Mouse (Mus musculus) gastrocnemius, adult 2 months (tissue): ENCODE results near the gene Clic6. TPM values are rescaled to one million over a fixed set of nuclear protein-coding genes. Genes with fewer than 3 reads are reported as not detected.

ENCODE experiments used
- DNase-seq: peaks from one replicate; pipeline ENCODE4 v3.0.0; 2022
- H3K27ac ChIP-seq: fragments of 200-600 bp; 2 replicates; pipeline ENCODE4 v1.8.1; 2022; ENCODE audit warnings: mild to moderate bottlenecking
- H3K4me3 ChIP-seq: fragments of 200-600 bp; 2 replicates; pipeline ENCODE4 v1.8.1; 2022; ENCODE audit warnings: mild to moderate bottlenecking, moderate library complexity
- CTCF ChIP-seq: fragments of 200-600 bp; IDR thresholded peaks from 2 replicates; pipeline ENCODE4 v1.8.1; 2022; ENCODE audit warnings: antibody characterized with exemption, mild to moderate bottlenecking, moderate library complexity
- intact Hi-C: fragments of 180-260 bp; cut with DNase I; formaldehyde crosslinking; loops from one replicate; pipeline ENCODE4 v1.15.1; 2025
- total RNA-seq, 2 experiments: library from RNA; stranded (reverse); gene quantifications; 2 replicates each; pipeline ENCODE4 v1.2.3; 2021

The Clic6 gene
- total RNA-seq, 2 experiments from 2014 or later, result not detected

DNA sequence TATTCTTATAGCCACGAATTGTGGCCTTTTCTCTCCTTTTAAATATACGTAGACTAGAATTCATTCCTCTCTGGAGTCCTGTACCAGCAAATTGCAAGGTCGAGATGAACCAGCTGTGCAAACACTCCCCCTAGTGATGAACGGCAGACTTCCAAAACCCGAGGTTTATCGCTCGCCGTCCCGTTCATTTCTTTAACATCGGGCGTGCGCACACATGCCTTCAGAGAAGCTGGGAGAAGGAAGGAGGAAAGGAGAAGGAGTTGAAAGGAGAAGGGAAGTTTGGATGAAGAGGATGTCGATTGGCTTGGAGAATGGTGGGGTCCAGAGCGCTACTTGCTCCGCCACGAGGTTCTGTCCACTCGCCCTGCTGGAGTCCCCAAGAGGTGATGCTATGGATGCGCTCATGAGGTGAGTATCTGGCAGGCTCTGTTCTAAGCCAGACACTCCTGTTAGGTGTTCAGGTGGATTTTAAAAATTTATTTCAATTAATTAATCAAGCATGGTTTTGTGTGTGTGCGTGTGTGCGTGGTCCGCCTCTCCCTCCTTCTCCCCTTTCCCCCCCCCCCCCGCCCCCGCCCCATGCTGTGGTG, 6.9 kb upstream of the Clic6 start:
- Histone ChIP-seq H3K27ac (no peak overlapping the region), H3K4me3 (no peak overlapping the region)
- TF ChIP-seq CTCF, result peak; percentile 91
- peak; percentile 70 for DNase-seq
- intact Hi-C loops, result loop anchor here (2.0 to 5.0 kb wide), 2 partner anchors 96 to 138 kb away; no protein-coding TSS in a partner anchor

DNA sequence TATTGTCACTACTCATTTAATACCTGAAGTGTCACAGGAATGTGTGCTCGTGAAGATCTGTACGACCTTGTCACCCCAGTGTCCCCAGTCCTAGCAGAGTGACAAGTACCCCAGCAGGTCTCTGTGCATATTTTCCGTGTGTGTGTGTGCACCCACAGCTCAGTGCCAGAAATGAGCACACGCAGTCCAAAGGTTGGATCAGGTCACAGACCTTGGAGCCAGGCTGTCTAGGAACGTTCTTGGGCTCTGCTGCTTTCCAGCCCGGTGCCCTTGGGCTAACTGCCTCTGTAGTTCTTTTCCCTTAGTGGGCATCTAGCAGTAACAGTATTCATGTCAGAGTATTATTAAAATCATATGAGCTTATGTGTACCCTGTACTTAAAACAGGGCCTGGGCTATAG, 1.6 kb downstream of the Clic6 start:
- DNase-seq, result no peak
- Histone ChIP-seq H3K27ac (no peak overlapping the region), H3K4me3 (no peak overlapping the region)
- TF ChIP-seq CTCF, result no peak
- intact Hi-C loops, result no loop called here

DNA sequence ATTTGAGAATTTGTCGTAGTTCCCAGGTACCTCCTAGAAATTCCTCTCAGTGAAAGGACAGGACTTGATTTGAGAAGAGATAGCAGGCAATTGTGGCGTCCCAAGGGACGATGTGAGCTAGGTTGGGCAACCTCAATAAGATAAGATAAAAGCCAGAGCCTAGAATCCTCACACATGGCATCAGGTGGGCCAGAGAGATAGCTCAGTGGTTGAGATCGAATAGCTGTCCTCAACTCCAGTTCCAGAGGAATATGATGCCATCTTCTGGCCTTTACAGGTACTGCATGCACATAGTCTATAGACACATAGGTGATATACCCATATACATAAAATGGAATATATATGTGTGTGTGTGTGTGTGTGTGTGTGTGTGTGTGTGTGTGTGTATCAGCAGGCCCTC, 2.0 kb downstream of the Clic6 start:
- TF ChIP-seq CTCF, result peak; percentile 64
- intact Hi-C loops, result no loop called here

DNA sequence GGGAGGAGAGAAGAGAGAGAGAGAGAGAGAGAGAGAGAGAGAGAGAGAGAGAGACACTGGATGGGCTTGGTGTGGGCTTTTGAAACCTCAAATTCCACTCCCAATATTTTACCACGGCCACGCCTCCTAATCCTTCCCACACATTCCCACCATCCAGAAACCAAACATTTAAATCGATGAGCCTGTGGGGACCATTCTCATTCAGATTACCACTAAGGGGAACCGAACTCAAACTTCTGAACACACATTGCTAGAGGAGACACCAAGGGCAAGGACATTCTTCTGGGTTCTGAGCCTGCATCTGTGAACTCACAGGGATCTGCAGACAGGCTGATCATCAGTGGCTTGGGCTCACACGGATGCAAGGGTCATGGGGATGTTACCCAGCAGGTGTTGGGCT, 2.9 kb downstream of the Clic6 start:
- no peak for TF ChIP-seq CTCF
- no peak for DNase-seq
- intact Hi-C loops, result no loop called here
- H3K27ac ChIP-seq, result no peak overlapping the region
- no peak overlapping the region for H3K4me3 ChIP-seq

More for the DNA sequence above, 2.0 kb downstream of the Clic6 start:
- no peak overlapping the region for H3K4me3 ChIP-seq
- H3K27ac ChIP-seq, result no peak overlapping the region
- DNase-seq, result no peak

DNA sequence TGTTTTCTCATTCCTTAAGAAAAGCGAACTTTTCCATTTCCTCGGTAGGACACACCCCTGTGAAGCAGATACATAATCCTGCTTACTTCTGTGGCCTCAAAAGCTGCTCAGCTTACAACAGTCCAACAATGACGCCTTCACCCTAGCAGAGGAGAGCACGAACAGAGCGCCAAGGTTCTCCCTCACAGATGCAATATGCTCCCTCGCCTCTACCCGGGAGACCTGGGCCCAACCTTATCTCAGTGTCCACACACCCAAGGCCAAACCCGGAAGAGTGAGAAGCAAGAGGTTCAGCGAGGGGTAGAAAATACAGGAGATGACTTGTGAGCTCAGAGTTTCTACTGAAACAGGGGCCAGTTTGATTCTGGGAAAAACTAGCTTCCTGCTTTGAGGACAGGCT, 3.8 kb downstream of the Clic6 start:
- no peak for DNase-seq
- intact Hi-C loops, result no loop called here
- Histone ChIP-seq H3K4me3 (no peak overlapping the region), H3K27ac (no peak overlapping the region)
- TF ChIP-seq CTCF, result no peak

DNA sequence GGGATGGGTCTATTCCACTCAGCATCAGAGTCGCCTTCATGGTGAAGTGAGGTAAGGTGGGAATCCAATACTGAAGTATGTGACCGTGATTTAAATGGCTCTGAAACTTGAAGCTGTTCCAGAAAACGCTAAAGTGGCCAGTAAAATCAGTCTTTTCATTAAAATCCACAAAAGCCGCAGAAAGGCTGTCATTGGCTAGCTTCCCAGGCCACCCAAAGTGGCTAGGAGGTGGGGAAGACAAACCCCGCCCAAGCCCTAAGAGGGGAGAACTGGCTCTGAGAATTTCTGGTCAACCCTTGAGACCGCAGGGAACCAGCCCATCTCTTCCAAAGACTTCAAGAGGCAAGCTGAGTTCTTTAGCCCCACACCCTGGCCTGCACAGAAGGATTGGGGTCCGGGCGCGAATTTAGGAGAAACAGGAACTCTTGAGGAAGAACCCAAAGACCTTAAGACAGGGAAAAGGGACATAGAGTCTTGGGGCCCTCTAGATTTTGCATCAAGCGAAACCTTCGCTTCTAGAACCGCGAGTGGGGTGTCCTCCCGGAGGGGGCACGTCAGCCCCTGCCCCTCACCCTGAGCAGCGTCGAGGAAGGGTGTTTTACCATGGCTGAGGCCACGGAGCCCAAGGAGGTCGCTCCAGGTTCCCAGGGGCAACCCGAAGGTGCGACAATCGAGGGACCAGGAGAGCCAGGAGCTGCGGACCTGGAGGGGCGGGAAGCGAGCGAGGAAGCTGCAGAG, 12.5 kb downstream of the Clic6 start:
- TF ChIP-seq CTCF, result no peak
- intact Hi-C loops, result no loop called here
- Histone ChIP-seq H3K4me3 (peak overlapping the region; percentile 57), H3K27ac (no peak overlapping the region)
- DNase-seq, result no peak

DNA sequence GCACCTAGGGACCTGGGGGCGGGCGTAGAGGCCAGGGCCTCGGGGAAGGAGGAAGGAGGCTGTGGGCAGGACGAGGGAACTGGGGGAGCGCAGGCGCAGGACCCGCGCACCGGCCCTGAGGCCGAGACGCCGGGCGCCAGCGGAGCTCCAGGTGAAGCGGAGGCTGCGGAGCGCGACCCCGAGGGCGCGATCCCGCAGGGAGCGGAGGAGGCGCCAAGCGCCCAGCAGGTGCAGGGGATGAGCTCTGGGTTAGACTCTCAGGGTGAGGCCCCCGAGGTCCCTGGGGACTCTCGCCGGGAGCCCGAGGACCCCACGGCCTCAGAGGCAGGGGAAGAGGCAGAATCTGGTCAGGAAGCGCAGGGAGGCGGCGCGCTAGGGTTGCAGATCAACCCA, 13.0 kb downstream of the Clic6 start:
- Histone ChIP-seq H3K27ac (no peak overlapping the region), H3K4me3 (peak overlapping the region; percentile 57)
- no peak for DNase-seq
- TF ChIP-seq CTCF, result no peak
- intact Hi-C loops, result no loop called here

DNA sequence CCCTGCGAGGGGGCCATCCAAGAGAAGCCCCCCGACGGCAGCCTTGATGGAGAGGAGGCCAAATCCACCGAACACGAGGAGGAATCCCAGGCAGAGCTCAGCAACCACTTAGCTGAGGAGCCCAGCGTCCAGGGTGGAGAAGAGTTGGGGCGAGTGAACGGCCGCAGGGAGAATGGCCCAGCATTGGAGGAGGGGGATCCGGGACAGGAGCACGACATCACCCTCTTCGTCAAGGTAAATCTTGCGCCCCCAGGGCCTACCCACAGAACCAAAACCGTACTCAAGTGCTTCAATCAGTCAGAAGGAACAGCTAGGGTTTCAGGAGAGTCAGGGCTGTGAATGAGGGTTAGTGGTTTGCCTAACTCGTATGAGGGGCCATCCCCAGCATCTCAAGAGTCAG, 13.8 kb downstream of the Clic6 start:
- no peak for TF ChIP-seq CTCF
- Histone ChIP-seq H3K27ac (no peak overlapping the region), H3K4me3 (no peak overlapping the region; the same call in 1 of the 2 replicates)
- intact Hi-C loops, result no loop called here
- DNase-seq, result no peak

DNA sequence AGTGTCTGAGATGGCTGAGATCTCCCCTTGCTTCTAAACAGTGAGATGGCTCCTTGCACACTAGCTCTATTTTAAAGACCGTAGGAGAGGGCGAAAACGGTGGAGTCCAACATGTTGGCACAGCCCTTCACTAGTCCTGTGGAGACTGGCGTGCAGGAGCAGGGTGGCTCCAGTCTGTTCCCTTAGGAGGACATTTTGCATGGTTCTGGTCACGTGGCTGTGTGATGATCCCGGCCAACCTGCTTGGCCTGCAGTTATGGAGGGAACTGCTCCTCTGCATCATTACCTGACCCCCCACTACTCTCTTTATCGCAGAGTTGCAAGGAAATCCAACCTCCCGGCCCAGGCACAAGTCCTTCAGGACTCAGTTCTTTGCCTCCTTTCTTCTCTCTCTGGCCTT, 15.0 kb downstream of the Clic6 start:
- no peak for TF ChIP-seq CTCF
- DNase-seq, result no peak
- no peak overlapping the region for H3K4me3 ChIP-seq
- H3K27ac ChIP-seq, result no peak overlapping the region
- intact Hi-C loops, result no loop called here

DNA sequence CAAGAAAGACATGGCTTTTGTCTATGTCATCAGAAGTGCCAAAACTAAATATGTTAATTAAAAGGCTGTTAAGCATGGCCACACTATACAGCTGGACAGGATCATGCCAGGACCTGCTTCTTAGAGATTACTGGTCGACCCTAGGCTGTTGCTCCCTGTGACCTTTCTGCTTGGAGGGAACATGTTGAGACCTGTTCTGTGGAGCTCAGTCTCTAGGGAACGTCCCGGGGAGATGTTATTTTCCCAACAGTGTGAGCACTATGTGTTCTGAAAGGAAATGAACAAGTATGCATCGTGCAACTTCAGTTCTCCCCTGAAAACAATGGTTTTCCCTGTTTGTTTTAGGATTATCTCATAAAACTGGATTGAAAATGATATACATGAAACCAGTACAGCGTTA, 17.6 kb downstream of the Clic6 start:
- no peak overlapping the region for H3K4me3 ChIP-seq
- intact Hi-C loops, result no loop called here
- DNase-seq, result no peak
- no peak for TF ChIP-seq CTCF
- no peak overlapping the region for H3K27ac ChIP-seq

DNA sequence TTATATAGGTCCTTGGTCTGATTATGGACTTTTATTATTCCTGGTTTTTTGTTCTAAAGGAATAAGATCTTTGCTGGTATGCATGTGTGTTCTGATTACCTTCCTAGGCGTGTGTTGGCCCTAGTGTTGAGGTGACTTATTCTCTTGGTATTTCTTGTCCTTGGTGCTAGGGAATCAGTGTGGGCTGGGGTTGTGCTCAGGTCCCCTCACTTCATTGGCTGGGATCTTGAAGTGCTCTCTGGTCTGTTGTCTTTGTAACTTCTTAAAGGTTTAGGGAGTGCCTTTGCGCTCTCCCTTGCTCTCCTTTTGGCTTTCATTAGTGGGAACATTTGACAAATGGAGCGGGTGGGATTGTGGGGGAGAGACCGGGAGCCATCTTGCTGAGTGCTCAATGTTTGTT, 22.0 kb downstream of the Clic6 start:
- TF ChIP-seq CTCF, result no peak
- H3K27ac ChIP-seq, result no peak overlapping the region
- DNase-seq, result no peak
- intact Hi-C loops, result no loop called here
- H3K4me3 ChIP-seq, result no peak overlapping the region

DNA sequence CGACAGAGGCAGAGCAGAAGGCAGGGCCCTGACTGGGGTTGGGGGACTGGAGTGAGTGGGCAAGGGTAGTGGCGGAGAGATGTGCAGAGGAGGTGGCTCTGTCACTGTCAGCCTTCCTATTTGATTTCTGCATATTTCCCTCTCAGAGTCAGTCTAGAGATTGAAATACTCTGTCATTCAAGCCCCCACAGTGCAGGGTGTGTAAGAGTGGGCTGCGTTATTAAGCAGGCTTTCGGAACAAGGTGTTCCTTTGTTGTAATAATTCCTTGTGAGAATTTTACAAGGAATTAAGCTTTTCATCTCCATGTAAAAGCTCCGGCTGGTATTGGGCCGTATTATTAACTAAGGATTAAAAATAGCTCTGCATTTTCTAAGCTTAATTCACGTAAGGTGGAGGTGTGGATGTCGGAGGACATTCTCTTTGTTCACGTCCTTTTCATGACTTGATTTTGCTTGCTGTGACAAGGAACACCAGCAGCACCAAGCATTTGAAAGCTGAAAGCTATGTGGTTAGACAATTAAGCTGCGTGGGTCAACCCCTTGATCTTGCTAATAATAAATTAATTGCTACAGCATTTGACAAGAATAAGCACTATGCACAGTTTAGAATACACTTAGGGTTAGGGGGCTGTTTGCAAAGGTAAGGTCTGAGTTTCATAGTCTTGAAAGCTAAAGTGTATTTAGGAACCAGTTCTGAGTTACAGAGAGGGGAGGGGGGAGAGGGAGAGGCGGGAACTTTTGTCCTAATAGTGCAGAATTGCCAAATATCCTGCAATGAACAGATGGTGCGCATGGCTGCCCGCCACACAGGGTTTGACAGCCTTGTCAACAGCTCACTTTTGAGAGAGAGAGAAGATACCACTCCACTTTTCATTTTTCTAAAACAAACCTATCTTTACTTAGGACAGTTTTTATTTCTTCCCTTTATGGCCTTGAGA, 25.6 kb downstream of the Clic6 start:
- DNase-seq, result no peak
- Histone ChIP-seq H3K4me3 (no peak overlapping the region), H3K27ac (no peak overlapping the region)
- no peak for TF ChIP-seq CTCF
- intact Hi-C loops, result no loop called here
